Mouse (Mus musculus) heart, adult 2 months (tissue): Measurements from ENCODE around the gene 1700034I23Rik. TPM values are rescaled to one million over a fixed set of nuclear protein-coding genes. Genes with fewer than 3 reads are reported as not detected.
"Not testable (repeated sequence)": the region's sequence is repeated elsewhere in the genome, so short reads cannot be mapped to it uniquely, and the experiment has no call there.

ENCODE experiments used
- DNase-seq, 2 experiments: peaks; one replicate each; pipeline ENCODE4 v3.0.0; 2021
- H3K27ac ChIP-seq: fragments of 200-600 bp; 2 replicates; pipeline ENCODE4 v1.8.1; 2022
- H3K27me3 ChIP-seq: fragments of 200-500 bp; 2 replicates; pipeline ENCODE4 v1.6.1; 2012; ENCODE audit warnings: mild to moderate bottlenecking, low read length, inconsistent platforms, mixed read lengths; ENCODE audit not compliant: control insufficient read depth, insufficient read depth
- H3K36me3 ChIP-seq: fragments of 200-500 bp; 2 replicates; pipeline ENCODE4 v1.6.1; 2012; ENCODE audit warnings: low read length, inconsistent platforms; ENCODE audit not compliant: control insufficient read depth, insufficient read depth
- H3K4me1 ChIP-seq: fragments of 200-500 bp; 2 replicates; pipeline ENCODE4 v1.6.1; 2011; ENCODE audit warnings: low read length; ENCODE audit not compliant: control insufficient read depth, insufficient read depth
- H3K4me3 ChIP-seq: fragments of 200-600 bp; 2 replicates; pipeline ENCODE4 v1.8.1; 2022
- H3K79me2 ChIP-seq: fragments of 200-500 bp; replicated peaks from 2 replicates; pipeline ENCODE4 v1.6.1; 2012; ENCODE audit warnings: mild to moderate bottlenecking, inconsistent platforms, low read length, moderate library complexity, mixed read lengths; ENCODE audit not compliant: control insufficient read depth, insufficient read depth
- H3K9ac ChIP-seq: fragments of 200-500 bp; 2 replicates; pipeline ENCODE4 v1.6.1; 2012; ENCODE audit warnings: low read depth, mild to moderate bottlenecking, control low read depth, inconsistent platforms, low read length, mixed read lengths
- CTCF ChIP-seq: fragments of 200-600 bp; IDR thresholded peaks from 2 replicates; pipeline ENCODE4 v1.8.1; 2022; ENCODE audit warnings: antibody characterized with exemption, mild to moderate bottlenecking, moderate library complexity
- EP300 ChIP-seq: fragments of 200-500 bp; IDR thresholded peaks from 2 replicates; pipeline ENCODE4 v1.6.1; 2011; ENCODE audit warnings: low read depth, low read length, control low read depth; ENCODE audit not compliant: insufficient read depth
- POLR2A ChIP-seq: fragments of 200-500 bp; IDR thresholded peaks from 2 replicates; pipeline ENCODE4 v1.6.1; 2011; ENCODE audit warnings: mild to moderate bottlenecking, low read depth, low read length, control low read depth; ENCODE audit not compliant: insufficient read depth
- WGBS: fragments of 180-500 bp; shearing (Covaris S2); methylation state at CpG from one replicate; pipeline ENCODE4 v1.1.7; 2018; 5-methylcytosine and 5-hydroxymethylcytosine counted together
- intact Hi-C: fragments of 180-260 bp; cut with DNase I; formaldehyde crosslinking; loops from one replicate; pipeline ENCODE4 v1.15.1; 2025
- long read RNA-seq: library from polyadenylated mRNA; stranded (forward); transcript quantifications from one replicate; pipeline ENCODE4 v2.0.0, GENCODE M21; 2021
- polyA plus RNA-seq: library from polyadenylated mRNA; depleted of rRNA; stranded (reverse); fragments of >200 nt; gene quantifications from 2 replicates; pipeline ENCODE4 v1.2.3, GENCODE M21; 2012; rRNA removed
- total RNA-seq, 2 experiments: library from RNA; stranded (reverse); gene quantifications; 2 replicates each; pipeline ENCODE4 v1.2.3; 2021

The 1700034I23Rik gene
- under 1 TPM in 1 of 2 experiments, not detected in 1; 0.23 TPM for total RNA-seq
- polyA plus RNA-seq: 0.06 TPM in 2 replicates
- long read RNA-seq: 0 reads

DNA sequence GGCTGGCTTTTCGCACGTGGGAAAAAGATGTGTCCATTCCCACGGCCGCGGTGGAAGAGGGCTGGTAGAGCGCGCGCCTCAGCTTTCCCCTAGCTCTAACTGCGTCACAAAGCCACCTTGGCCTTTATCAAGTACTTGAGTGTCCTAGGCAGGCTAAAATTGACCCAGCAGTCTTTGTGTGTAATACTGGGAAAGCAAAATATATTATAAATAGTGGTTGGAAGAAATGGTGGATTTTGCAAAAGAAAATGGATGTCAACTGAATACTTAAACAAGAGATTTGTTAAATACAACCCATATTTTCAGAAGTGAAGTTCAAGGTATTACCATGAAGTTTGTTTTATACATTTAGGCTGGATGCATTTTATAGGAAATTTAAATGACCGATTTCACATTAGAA, at the start of gene 1700034I23Rik:
TSS of gene 1700034I23Rik (minus strand) at position 101 of the 400 bp plus-strand sequence.
- H3K9ac ChIP-seq, intact Hi-C loops: not testable (repeated sequence)
- 87% methylated on average over 8 of the region's 10 CpGs for WGBS

DNA sequence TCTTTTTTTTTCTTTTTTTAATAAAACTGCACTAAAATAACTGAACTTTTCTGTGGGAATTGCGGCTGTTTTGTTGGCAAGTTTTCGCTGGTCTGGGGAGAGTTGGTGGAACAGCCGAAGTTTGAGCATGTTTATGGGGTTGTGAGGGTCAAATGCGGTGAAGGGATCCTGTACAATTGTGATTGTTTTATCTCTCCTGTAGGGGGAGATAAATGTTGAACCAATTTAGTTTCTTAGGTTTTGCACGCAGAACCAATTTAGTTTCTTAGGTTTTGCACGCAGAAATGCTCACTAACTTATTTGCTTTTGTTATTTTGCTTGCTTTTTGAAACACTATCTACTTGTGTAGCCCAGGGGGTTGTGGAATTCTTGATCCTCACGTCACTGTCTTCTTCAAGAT, 49.0 kb upstream of the 1700034I23Rik start:
- Histone ChIP-seq H3K27me3 (no peaks in the 10 kb centered on the region), H3K79me2 (no peaks in the 10 kb centered on the region), H3K4me1 (peaks cover 1% of the 10 kb centered on the region), H3K4me3 (peak overlapping the region; percentile 65), H3K9ac (peak overlapping the region; percentile 56; the same call in 1 of the 2 replicates), H3K27ac (peak overlapping the region; percentile 85), H3K36me3 (no peaks in the 10 kb centered on the region)
- DNase-seq: no peak
- TF ChIP-seq CTCF: peak; percentile 70
- TF ChIP-seq EP300: no peak
- intact Hi-C loops: loop anchor here (2.0 kb wide), 1 partner anchor 153 kb away; no protein-coding TSS in a partner anchor
- WGBS: 6% methylated on average over 7 of the region's 7 CpGs

More for the DNA sequence above, at the start of gene 1700034I23Rik:
- not testable (repeated sequence) for H3K79me2 ChIP-seq, DNase-seq, H3K4me1 ChIP-seq, H3K4me3 ChIP-seq, H3K27me3 ChIP-seq, H3K36me3 ChIP-seq
- H3K27ac ChIP-seq: peak within 1 kb of the TSS; percentile 17; the same call in 1 of the 2 replicates

DNA sequence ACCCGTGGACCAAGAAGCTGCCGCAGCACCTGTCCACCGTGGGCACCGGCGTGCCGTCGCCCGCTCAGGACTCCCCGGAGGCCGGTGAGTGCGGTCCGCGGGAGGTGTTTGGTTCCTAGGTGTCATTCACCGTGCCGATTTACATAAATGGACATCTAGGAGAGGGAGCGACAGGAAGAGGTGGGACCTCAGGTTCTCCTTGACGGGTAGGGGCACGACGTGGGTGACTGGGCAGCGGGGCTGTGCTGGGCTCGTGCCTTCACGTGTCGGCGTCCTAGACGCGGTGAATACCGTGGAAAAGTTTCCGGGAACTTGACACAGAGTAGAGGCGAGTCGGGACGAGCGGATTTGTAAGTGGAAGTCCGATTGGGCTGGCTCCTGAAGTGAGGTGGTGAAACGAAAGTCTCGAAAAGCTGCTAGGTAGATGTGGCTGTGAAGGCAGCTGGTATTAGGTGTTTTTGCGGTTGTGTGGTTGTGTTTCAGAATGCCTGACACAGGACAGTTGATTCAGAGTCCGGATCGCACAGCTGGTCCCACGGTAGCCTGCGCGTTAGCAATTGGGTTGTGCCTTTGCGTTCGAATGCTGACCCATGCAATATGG, 48.4 kb upstream of the 1700034I23Rik start:
- Histone ChIP-seq H3K9ac (peak overlapping the region; percentile 83), H3K27ac (peak overlapping the region; percentile 85), H3K36me3 (no peaks in the 10 kb centered on the region), H3K4me1 (peaks cover 1% of the 10 kb centered on the region), H3K27me3 (no peaks in the 10 kb centered on the region), H3K4me3 (peak overlapping the region; percentile 65), H3K79me2 (no peaks in the 10 kb centered on the region)
- WGBS: under 1% methylated on average over 43 of the region's 43 CpGs
- TF ChIP-seq CTCF (no peak), EP300 (no peak), POLR2A (peak; percentile 72)
- peak; percentile 78 to 80 for DNase-seq
- intact Hi-C loops: loop anchor here (2.0 kb wide), 1 partner anchor 152 kb away; no protein-coding TSS in a partner anchor

DNA sequence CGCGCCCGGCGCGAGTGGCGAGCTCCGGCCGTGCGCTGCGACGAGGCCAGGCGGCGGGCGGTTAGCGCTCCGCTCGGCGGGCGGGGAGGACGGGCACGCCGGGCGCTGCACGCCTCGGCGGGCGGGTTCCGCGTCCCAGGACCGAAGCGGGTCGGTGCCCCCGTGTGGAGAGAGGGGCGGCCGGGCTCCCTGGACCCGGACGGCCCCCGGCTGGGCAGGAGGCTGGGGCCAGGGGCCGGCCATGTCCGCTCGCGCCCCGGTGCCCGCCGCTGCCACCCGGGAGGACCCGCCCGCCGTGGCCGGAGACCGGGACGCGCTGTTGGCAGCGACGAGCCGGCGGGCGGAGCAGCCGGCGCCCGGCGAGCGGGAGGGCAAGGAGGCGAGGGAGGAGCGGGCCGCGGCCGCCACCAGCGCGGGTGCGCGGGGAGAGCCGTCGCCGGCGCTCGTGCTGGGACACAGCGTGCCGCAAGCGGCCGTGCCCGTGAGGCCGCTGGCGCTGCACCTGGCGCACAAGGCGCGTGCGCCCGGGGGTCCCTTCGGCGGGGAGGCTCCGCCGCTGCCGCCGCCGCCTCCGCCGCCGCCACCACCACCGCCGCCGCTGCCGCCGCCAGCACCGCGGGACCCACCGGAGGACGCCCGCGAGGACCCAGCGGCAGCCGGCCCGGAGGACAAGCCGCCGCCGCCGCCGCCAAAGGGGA, 47.7 kb upstream of the 1700034I23Rik start:
- intact Hi-C loops: loop anchor here (1.0 to 5.0 kb wide), 5 partner anchors 56 to 203 kb away; partner anchors contain the start of genes Abhd18, Mfsd8 and Pgrmc2
- Histone ChIP-seq H3K9ac (peak overlapping the region; percentile 83), H3K27me3 (no peaks in the 10 kb centered on the region), H3K4me1 (peaks cover 1% of the 10 kb centered on the region), H3K36me3 (no peaks in the 10 kb centered on the region), H3K79me2 (no peaks in the 10 kb centered on the region), H3K4me3 (peak overlapping the region; percentile 65), H3K27ac (peak overlapping the region; percentile 85)
- under 1% methylated on average over 110 of the region's 118 CpGs for WGBS
- DNase-seq: peak in 1 of 2 experiments; percentile 77
- TF ChIP-seq EP300: no peak
- TF ChIP-seq CTCF: no peak
- no peak for TF ChIP-seq POLR2A

DNA sequence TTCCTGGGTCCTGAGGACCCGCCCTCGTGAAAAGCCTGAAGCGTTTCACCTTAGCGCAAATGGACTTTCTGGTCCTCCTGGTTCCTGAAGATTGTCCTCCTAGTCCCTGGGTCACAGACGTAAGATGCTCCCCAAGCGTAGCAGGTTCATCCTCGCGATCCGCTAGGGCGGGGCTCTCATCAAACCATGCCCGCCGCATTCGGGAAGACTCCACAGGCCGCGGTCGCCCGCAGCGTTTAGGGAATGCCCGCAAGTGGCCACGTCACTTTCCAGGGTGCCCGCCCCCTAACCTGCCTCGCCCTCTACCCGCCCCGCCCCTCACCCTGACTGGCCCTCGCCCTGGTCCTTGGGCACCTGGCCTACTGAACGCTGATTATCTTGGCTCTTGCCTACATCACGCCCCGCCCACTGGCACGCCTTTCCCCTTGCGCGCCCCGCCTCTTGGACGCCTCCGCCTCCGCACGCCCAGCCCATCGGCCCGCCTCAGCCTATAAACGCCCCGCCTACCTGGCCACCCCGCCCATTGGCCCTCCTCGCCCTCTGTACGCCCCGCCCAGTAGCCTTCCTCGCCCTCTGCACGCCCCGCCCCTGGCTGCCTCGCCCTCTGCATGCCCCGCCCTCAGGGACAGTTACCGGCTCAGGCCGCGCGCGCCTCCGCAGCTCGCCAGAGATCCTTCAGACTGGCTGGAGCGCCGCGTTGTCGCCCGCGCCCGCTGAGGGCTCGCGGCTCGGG, 47.0 kb upstream of the 1700034I23Rik start, which contains the start of gene Larp1b:
TSS of gene Larp1b (plus strand) at position 659 of the 733 bp plus-strand sequence.
- peak; percentile 99 to 100 for DNase-seq
- Histone ChIP-seq H3K27me3 (no peaks in the 10 kb centered on the region), H3K4me3 (peak within 1 kb of the TSS; percentile 65), H3K36me3 (no peaks in the 10 kb centered on the region), H3K9ac (peak within 1 kb of the TSS; percentile 83), H3K27ac (peak within 1 kb of the TSS; percentile 85), H3K79me2 (no peaks in the 10 kb centered on the region), H3K4me1 (peaks cover 1% of the 10 kb centered on the region)
- TF ChIP-seq CTCF (no peak), POLR2A (peak; percentile 84)
- under 1% methylated on average over 66 of the region's 66 CpGs for WGBS
- intact Hi-C loops: loop anchor here (1.0 to 5.0 kb wide), 4 partner anchors 55 to 202 kb away; partner anchors contain the start of genes Abhd18, Mfsd8 and Pgrmc2
